Mouse (Mus musculus): ENCODE measurements around the gene Rps6ka2. TPM values are rescaled to one million over a fixed set of nuclear protein-coding genes. Genes with fewer than 3 reads are reported as not detected.

The Rps6ka2 gene
- polyA plus RNA-seq, 1 experiment from 2014 or later = 1.6 TPM

DNA sequence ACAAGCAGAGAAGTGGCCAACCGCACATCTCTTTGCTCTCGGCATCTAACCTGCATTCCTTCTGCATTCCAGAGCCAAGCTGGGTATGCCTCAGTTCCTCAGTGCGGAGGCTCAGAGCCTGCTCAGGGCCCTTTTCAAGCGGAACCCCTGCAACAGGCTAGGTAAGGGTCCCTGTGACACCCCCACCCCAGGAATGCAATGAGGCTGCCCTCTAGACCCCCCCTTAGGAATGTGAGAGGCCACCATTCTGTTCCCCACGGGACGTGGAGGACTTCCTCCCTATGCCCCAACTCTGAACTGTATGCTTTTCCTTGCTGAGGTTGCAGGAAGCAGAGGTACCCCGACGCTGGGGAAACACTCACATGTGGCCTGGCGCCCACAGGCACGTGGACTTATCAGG is 92.1 kb downstream of the Rps6ka2 start:
- WGBS (ENCODE audit: insufficient replicate concordance) = 37% methylated on average over 10 of the region's 10 CpGs
- ATAC-seq (ENCODE audit: low read depth) = no peak
- no peak for DNase-seq

DNA sequence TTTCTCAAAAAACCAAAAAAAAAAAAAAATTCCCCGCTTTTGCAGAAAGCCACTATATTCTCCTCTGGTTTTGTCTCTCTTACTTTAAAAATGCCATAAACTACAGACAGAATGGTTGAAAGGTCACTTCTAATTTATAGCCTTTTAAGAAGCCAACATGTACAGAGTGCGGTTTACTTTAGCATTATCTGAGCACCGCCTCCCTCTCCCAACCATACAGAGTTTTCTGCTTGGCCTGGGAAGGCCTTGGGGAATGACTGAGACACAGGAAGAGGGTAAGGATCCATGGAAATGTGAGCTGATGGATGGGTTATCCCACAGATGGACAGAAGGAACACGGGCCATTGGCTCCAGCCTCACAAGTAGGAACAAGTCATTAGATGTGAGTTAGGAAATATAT is 92.7 kb downstream of the Rps6ka2 start:
- DNase-seq (no peak), ATAC-seq (ENCODE audit: low read depth) (no peak)
- no peak overlapping the region for H3K9ac ChIP-seq
- H3K4me1 ChIP-seq (replicated peaks) = peaks cover 27% of the 10 kb centered on the region
- H3K4me2 ChIP-seq = no peak overlapping the region
- H3K36me3 ChIP-seq = no peaks in the 10 kb centered on the region
- H3K9me3 ChIP-seq (replicated peaks) = no peaks in the 10 kb centered on the region
- H3K27me3 ChIP-seq = no peaks in the 10 kb centered on the region
- 75% methylated on average over 4 of the region's 4 CpGs for WGBS (ENCODE audit: insufficient replicate concordance)
- H3K4me3 ChIP-seq (replicated peaks) = no peak overlapping the region
- H3K27ac ChIP-seq = no peak overlapping the region

More for the DNA sequence above, 92.1 kb downstream of the Rps6ka2 start:
- Histone ChIP-seq H3K9ac (no peak overlapping the region), H3K27me3 (no peaks in the 10 kb centered on the region), H3K9me3 (replicated peaks) (no peaks in the 10 kb centered on the region), H3K4me1 (replicated peaks) (peaks cover 27% of the 10 kb centered on the region), H3K36me3 (no peaks in the 10 kb centered on the region), H3K27ac (no peak overlapping the region; the same call in 1 of the 2 replicates), H3K4me3 (replicated peaks) (no peak overlapping the region), H3K4me2 (no peak overlapping the region)

DNA sequence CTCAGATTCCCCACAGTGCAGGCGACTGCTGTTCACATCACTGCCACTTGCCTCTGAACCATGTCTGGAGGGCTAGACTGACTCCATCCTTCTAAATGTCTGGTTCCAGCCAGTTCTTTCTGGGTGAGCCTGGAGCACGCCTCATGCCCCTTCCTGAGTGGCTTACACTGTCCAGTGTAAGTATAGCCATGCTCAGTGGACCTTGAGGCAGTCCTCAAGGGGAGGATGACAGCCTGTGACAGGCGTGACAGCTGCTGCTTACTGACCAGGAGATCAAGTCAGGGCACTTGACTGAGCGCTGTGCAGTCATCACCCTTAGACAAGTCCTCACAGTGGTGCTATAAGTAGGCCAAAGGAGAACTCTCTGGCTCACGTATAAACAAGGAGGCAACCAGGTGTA is 94.7 kb downstream of the Rps6ka2 start:
- 66% methylated on average over 5 of the region's 5 CpGs for WGBS (ENCODE audit: insufficient replicate concordance)
- H3K4me3 ChIP-seq (replicated peaks) = no peak overlapping the region

DNA sequence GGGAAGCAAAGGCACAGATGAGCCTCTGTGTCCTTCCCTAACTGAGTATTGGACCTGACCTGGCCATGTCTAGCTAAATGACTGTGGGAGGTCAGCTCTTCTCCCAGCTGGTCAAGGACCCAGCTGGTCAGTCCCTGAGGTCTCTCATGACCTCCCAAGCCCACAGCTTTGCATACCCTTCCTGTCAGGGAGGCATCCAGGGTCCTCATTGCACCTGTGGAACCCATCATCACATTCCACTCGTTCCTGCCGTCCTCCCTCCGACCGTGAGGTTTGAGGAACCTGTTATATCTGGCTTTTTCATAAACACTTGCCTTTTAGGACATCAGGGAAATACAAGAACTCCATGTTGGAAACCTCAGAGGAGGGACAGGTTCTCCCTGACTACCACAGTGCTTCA is 95.4 kb downstream of the Rps6ka2 start:
- no peak overlapping the region for H3K4me3 ChIP-seq (replicated peaks)
- H3K36me3 ChIP-seq = no peaks in the 10 kb centered on the region
- H3K4me1 ChIP-seq (replicated peaks) = peaks cover 21% of the 10 kb centered on the region
- DNase-seq (no peak), ATAC-seq (ENCODE audit: low read depth) (no peak)
- 58% methylated on average over 4 of the region's 4 CpGs for WGBS (ENCODE audit: insufficient replicate concordance)
- H3K27me3 ChIP-seq = no peaks in the 10 kb centered on the region
- no peak overlapping the region for H3K9ac ChIP-seq
- H3K9me3 ChIP-seq (replicated peaks) = no peaks in the 10 kb centered on the region
- no peak overlapping the region for H3K27ac ChIP-seq
- H3K4me2 ChIP-seq = no peak overlapping the region

More for the DNA sequence above, 94.7 kb downstream of the Rps6ka2 start:
- Histone ChIP-seq H3K4me1 (replicated peaks) (peaks cover 27% of the 10 kb centered on the region), H3K27ac (no peak overlapping the region), H3K9ac (no peak overlapping the region), H3K36me3 (no peaks in the 10 kb centered on the region), H3K4me2 (no peak overlapping the region), H3K27me3 (no peaks in the 10 kb centered on the region), H3K9me3 (replicated peaks) (no peaks in the 10 kb centered on the region)
- no peak for DNase-seq
- ATAC-seq (ENCODE audit: low read depth) = no peak

DNA sequence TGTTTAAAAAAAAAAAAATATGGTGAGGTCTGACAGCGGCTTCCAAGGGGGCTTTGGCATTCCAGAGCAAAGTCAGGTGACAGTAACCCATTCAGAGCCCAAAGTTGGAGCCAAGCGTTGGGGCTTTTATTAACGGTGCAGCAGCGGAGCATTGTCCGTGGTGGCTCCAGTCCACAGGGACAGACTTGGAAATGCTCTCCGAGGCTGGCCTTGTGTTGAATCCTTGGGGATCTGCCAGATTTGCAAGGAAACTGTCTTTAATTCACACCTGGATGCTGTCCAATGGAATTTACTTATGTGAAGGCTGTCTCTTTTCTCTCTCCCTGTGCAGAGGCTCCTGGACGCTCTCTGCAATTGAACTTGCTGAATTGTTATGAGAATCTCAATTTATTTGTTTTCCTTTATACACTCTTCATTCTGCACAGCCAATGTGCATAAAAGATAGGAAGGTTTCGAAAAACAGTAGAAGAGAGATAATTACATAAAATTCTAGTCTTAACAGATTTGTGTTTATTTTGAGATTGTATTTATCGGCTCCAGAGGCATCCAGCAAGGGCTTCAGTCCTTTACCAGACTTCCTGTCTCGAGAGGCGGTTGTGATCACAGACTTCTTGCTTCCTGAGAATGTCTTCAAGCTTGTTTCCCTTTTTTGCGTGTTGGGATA is 95.9 kb downstream of the Rps6ka2 start:
- Histone ChIP-seq H3K27me3 (no peaks in the 10 kb centered on the region), H3K27ac (no peak overlapping the region), H3K4me1 (replicated peaks) (peaks cover 15% of the 10 kb centered on the region), H3K4me2 (no peak overlapping the region), H3K36me3 (no peaks in the 10 kb centered on the region), H3K9ac (no peak overlapping the region), H3K9me3 (replicated peaks) (no peaks in the 10 kb centered on the region), H3K4me3 (replicated peaks) (no peak overlapping the region)
- no peak for ATAC-seq (ENCODE audit: low read depth)
- no peak for DNase-seq
- WGBS (ENCODE audit: insufficient replicate concordance) = 44% methylated on average over 12 of the region's 12 CpGs

DNA sequence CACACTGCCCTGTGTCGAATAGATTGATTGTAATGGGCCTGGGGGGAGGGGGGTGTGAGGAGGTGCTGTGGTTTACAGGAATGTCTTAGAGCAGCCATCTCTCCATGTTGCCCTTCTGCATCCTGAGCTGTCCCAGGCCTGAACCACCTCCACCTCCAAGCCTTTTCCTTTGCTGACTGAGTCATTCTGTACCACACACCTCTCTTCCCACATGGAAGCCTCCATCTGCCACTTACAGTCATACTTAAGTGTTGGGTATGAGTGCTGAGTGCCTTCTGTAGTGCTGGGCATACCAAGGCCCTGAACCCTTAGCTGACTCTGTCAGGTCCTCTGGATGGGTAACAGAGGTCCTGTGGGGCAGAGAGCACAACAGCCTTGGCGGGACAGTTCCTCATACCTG is 97.9 kb downstream of the Rps6ka2 start:
- Histone ChIP-seq H3K4me1 (replicated peaks) (peaks cover 6% of the 10 kb centered on the region; the same call in 1 of the 2 replicates), H3K4me3 (replicated peaks) (no peak overlapping the region), H3K27me3 (no peaks in the 10 kb centered on the region), H3K9ac (no peak overlapping the region), H3K36me3 (no peaks in the 10 kb centered on the region), H3K9me3 (replicated peaks) (no peaks in the 10 kb centered on the region), H3K4me2 (no peak overlapping the region), H3K27ac (no peak overlapping the region)
- DNase-seq (no peak), ATAC-seq (ENCODE audit: low read depth) (no peak)
- 60% methylated on average over 2 of the region's 2 CpGs for whole genome bisulfite sequencing (ENCODE audit: insufficient replicate concordance)

DNA sequence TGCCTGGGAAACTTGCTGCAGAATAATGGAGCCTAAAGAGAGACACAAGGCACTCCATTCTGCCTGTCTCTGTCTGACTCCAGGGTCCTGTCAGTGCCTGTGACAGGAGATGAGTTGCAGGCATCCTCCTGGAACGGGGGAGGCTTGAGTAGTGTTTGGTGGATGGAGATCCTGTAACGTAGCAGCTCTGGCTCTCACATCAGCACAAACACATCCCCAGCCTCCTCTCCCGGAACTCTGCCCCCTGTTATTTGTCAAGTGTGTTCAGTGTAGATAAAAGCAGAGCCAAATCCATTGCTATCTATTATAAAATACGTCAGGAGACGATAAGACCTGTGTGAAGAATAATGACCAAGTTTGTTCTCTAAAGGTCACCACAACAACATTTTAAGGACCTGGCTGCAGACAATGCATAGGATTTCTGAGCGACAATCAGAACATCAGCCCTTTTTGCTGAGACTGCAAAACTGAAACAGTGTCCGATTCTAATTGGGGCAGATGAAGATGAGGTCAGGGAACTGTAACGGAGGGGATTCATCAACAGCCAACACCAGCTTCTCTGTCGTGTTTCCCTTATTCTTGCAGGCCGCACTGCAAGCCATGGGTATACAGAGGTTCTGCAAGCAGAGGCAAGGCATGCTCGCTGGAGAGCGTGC is 99.4 kb downstream of the Rps6ka2 start:
- no peak overlapping the region for H3K27ac ChIP-seq

DNA sequence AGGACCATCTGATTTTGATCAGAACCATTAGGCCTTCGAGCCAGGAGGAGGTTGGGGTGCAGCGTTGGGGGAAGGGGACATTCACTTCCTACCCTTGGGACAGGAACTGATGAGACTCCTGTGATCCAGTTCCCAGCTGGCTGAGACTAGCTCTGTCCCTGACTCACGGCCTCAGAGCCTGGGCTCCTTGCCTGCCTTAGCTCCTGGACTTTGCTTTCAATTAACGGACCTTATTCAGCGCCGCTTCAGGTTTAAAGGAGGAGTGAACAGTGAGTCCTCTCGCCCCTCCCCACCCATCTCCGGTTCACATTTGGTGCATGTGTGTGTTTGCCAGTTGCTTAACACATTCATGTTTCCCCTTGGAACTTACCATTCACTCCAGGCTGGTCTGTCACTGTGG is 100.6 kb downstream of the Rps6ka2 start:
- Histone ChIP-seq H3K27ac (no peak overlapping the region), H3K9me3 (replicated peaks) (no peaks in the 10 kb centered on the region), H3K27me3 (no peaks in the 10 kb centered on the region), H3K4me2 (no peak overlapping the region), H3K4me1 (replicated peaks) (peaks cover 6% of the 10 kb centered on the region; the same call in 1 of the 2 replicates), H3K4me3 (replicated peaks) (no peak overlapping the region), H3K9ac (no peak overlapping the region), H3K36me3 (no peaks in the 10 kb centered on the region)
- ATAC-seq (ENCODE audit: low read depth) (no peak), DNase-seq (no peak)
- WGBS (ENCODE audit: insufficient replicate concordance) = 61% methylated on average over 8 of the region's 8 CpGs

More for the DNA sequence above, 99.4 kb downstream of the Rps6ka2 start:
- Histone ChIP-seq H3K4me1 (replicated peaks) (peaks cover 6% of the 10 kb centered on the region; the same call in 1 of the 2 replicates), H3K36me3 (no peaks in the 10 kb centered on the region), H3K9me3 (replicated peaks) (no peaks in the 10 kb centered on the region), H3K4me2 (no peak overlapping the region), H3K27me3 (no peaks in the 10 kb centered on the region), H3K4me3 (replicated peaks) (no peak overlapping the region), H3K9ac (no peak overlapping the region)
- 44% methylated on average over 12 of the region's 12 CpGs for WGBS (ENCODE audit: insufficient replicate concordance)
- DNase-seq = no peak
- ATAC-seq (ENCODE audit: low read depth) = 0 out of 2 replicates have a peak, but pooled peaks have one; percentile 11

DNA sequence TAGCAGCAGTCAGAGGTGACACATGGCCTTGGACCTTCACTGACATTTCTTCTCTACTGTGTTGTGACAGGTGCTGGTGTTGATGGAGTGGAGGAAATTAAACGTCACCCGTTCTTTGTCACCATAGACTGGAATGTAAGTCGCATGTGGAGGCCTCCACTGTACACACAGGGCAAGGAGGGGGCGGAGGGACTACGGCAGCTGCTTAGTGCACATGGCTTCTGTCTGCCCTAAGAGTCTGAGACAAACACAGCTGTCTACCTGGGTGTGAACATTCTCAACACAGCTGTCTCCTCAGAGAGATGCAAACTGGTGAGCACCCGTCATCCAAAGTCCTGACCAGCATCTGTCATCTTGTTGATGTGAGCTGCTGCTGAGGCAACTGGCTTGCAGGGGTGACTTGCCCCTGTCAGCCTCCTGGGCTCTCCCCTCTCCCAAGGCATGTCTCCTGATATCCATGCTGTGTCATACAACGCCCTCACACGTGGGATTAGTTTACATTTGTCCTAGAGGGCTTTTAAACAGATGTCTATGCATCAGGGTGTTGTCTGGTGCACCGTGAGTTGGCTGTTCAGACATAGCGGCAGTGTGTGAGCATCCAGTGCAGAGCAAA is 101.7 kb downstream of the Rps6ka2 start:
- Histone ChIP-seq H3K36me3 (no peaks in the 10 kb centered on the region), H3K4me2 (no peak overlapping the region), H3K9ac (no peak overlapping the region), H3K4me3 (replicated peaks) (no peak overlapping the region), H3K27me3 (no peaks in the 10 kb centered on the region), H3K27ac (no peak overlapping the region), H3K9me3 (replicated peaks) (no peaks in the 10 kb centered on the region), H3K4me1 (replicated peaks) (no peaks in the 10 kb centered on the region; the same call in 1 of the 2 replicates)
- no peak for DNase-seq
- no peak for ATAC-seq (ENCODE audit: low read depth)
- 59% methylated on average over 10 of the region's 10 CpGs for WGBS (ENCODE audit: insufficient replicate concordance)

DNA sequence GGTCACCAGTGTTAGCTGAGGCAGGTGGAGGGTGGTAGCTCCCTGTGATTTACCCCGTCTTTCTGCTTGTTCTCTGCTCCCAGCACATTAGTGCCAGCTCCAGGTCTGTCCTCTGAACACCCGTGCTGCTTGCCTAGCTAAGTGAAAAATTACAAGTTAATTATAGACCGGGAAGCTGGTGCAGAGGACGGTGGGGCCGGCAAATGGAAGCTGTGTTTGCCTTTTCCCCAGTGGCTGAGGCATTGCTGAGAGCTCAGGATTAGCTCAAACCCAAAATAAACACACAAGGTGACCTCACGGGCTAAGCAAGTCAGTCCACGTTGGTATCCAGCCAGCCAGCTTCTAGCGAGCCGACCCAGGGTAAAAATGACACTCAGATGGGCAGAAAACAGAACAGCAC is 103.1 kb downstream of the Rps6ka2 start:
- no peaks in the 10 kb centered on the region for H3K27me3 ChIP-seq
- DNase-seq (no peak), ATAC-seq (ENCODE audit: low read depth) (peak; percentile 33; the same call in 1 of the 2 replicates)
- H3K36me3 ChIP-seq = no peaks in the 10 kb centered on the region
- H3K27ac ChIP-seq = no peak overlapping the region
- WGBS (ENCODE audit: insufficient replicate concordance) = 55% methylated on average over 9 of the region's 9 CpGs
- no peak overlapping the region for H3K4me2 ChIP-seq
- no peak overlapping the region for H3K9ac ChIP-seq
- H3K4me3 ChIP-seq (replicated peaks) = no peak overlapping the region
- H3K4me1 ChIP-seq (replicated peaks) = no peaks in the 10 kb centered on the region; the same call in 1 of the 2 replicates
- no peaks in the 10 kb centered on the region for H3K9me3 ChIP-seq (replicated peaks)

DNA sequence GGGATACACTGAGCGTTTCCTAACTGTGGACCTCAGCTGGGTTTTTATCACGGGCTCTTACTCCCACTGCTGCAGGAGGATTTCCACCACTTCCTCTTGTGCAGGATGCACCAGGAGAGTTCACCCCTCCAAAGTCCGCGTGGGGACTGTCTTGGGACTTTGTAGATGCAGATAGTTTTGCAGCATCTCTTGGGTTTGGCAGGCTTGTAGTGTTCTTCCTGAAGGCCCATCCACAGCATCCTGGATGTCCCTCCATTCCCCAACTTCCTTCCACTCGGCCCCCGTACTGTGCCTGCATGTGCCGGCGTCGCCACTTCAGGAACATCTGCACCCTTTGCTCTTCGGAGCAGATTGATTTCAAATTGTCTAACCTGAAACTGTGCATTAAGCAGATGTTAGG is 103.9 kb downstream of the Rps6ka2 start:
- no peaks in the 10 kb centered on the region for H3K36me3 ChIP-seq
- no peak for ATAC-seq (ENCODE audit: low read depth)
- no peaks in the 10 kb centered on the region for H3K27me3 ChIP-seq
- H3K4me2 ChIP-seq = no peak overlapping the region
- H3K4me1 ChIP-seq (replicated peaks) = no peaks in the 10 kb centered on the region; the same call in 1 of the 2 replicates
- 53% methylated on average over 10 of the region's 10 CpGs for WGBS (ENCODE audit: insufficient replicate concordance)
- no peak for DNase-seq
- no peak overlapping the region for H3K9ac ChIP-seq
- no peak overlapping the region for H3K4me3 ChIP-seq (replicated peaks)
- H3K27ac ChIP-seq = no peak overlapping the region
- no peaks in the 10 kb centered on the region for H3K9me3 ChIP-seq (replicated peaks)

Measured in liver, embryonic 13.5 days (tissue).